Mouse (Mus musculus): ENCODE results near the gene Ecsit.

Gene Ecsit

DNA sequence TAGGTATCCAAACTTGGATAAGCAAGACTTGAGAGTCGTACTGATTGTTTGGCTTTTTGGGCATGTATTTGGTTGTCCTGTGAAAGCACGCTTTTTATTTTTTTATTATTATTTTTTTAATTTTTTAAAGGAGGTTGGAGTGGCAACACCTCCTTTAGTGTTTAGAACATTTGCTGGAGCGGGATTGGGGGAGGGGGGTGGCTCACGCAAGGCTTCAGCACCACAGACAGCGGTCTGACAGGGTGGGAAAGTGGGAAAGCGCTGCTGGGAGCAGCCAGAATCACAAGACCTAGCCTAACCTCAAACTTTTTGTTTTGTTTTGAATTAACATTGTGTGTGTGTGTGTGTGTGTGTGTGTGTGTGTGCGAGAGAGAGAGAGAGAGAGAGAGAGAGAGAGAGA, 31.6 kb downstream of the Ecsit start:
- H3K36me3 ChIP-seq (ENCODE audit: insufficient read depth, low read length): peaks cover 26% of the 10 kb centered on the region
- TF ChIP-seq CTCF (conservative IDR thresholded peaks at IDR 0.05; ENCODE audit: low read length) (no peak), NANOG (IDR thresholded peaks at IDR 0.05; ENCODE audit: borderline replicate concordance, low read length) (no peak), POU5F1 (IDR thresholded peaks at IDR 0.05; ENCODE audit: borderline replicate concordance, low read length) (no peak)
- H3K4me3 ChIP-seq (replicated peaks; ENCODE audit: low read length): no peak overlapping the region
- H3K27me3 ChIP-seq (ENCODE audit: insufficient read depth, low read length): peaks cover 37% of the 10 kb centered on the region
- peaks cover 56% of the 10 kb centered on the region for H3K4me1 ChIP-seq (replicated peaks; ENCODE audit: low read depth, low read length)
- H3K9me3 ChIP-seq (ENCODE audit: low read length): no peaks in the 10 kb centered on the region

DNA sequence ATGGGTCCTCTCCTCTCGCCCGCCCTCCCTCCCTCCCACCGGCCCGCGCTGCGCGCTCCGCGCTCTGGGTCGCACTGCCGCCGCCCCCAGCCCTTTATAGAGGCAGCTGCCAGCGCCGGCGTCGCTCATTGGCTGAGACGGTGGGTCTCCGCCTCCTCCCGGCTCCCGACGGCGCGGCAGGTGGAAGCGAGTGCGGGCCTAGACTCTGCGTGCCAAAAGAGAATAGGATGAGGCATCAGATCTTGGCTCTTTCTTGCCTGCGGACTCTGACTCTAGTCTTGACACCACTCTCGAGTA, 33.3 kb downstream of the Ecsit start, which contains the start of gene Elavl3:
TSS of gene Elavl3 (minus strand) at position 66 of the 297 bp plus-strand sequence.
- H3K4me1 ChIP-seq (replicated peaks; ENCODE audit: low read depth, low read length): peaks cover 72% of the 10 kb centered on the region
- peaks cover 8% of the 10 kb centered on the region for H3K36me3 ChIP-seq (ENCODE audit: insufficient read depth, low read length)
- H3K27me3 ChIP-seq (ENCODE audit: insufficient read depth, low read length): peaks cover 37% of the 10 kb centered on the region
- peak within 1 kb of the TSS; percentile 87 for H3K4me3 ChIP-seq (replicated peaks; ENCODE audit: low read length)
- no peaks in the 10 kb centered on the region for H3K9me3 ChIP-seq (ENCODE audit: low read length)
- no peak for TF ChIP-seq POU5F1 (IDR thresholded peaks at IDR 0.05; ENCODE audit: borderline replicate concordance, low read length)
- TF ChIP-seq NANOG (IDR thresholded peaks at IDR 0.05; ENCODE audit: borderline replicate concordance, low read length): no peak
- TF ChIP-seq CTCF (conservative IDR thresholded peaks at IDR 0.05; ENCODE audit: low read length): no peak

DNA sequence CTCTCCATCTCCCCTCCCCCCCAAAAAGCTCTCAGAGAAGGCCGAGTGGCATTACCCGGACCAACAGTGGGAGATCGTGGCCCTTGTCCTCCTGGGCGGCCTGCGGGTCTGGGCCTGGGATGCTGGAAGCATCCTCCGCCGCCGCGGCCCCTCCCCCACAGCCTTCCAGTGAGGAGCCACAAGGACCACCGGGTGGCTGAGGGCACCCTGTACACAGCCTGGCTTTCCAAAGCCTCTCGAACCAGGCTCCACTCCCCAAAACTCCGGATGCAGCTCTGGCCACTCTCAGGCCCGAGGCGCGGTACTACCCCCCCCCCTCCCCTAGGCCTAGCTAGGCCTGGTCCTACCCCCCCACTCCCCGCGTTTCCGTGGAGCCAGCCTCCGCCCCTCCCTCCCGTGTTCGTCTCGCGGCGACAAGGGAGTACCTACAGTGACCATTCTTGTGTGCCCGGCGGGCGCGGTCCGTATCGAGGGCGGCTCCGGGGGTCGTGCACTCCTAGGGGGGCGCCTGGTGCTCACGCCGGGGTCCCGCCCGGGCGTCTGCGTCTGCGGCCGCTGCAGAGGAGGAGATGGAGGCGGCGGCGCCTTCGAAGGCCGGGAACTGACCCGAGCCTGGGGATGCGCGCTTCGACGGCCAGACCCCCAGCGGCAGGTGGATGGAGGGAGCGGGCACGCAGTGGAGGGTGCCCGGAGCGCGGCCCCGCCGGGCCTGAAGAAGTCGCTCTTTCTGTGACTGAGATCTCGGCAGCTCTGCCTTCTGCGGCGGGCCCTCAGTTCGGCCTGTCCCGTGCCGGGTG, 33.9 kb downstream of the Ecsit start:
- Histone ChIP-seq H3K27me3 (ENCODE audit: insufficient read depth, low read length) (peaks cover 35% of the 10 kb centered on the region), H3K36me3 (ENCODE audit: insufficient read depth, low read length) (0 out of 2 replicates have a peak, but pooled peaks cover 3% of the 10 kb centered on the region)

DNA sequence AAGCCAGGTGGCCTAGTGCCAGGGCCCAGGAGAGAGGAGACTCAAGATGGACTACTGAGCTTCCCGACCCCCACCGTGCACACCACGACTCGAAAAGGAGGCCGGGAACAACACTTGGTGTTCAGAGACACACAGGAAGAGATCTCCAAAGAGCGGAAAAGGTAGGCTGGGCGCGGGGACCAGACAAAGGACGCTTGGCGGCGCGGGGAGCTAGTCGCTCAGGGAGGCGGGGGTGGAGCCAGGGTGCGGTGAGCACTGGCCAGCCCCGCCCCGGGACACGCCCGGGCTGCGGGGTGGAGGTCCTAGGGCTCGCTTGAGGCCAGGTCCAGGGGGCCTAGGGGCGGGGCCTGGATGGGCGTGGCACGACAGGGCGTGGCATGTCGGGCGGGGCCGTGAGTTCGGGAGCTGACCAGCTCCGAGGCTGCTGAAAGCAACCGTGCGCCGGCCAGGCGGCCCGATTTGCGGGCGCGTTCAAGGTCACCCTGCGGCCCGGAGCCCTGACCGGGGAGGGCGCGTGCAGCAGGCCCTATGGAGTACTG, 34.8 kb downstream of the Ecsit start:
- Histone ChIP-seq H3K4me1 (replicated peaks; ENCODE audit: low read depth, low read length) (peaks cover 62% of the 10 kb centered on the region), H3K27me3 (ENCODE audit: insufficient read depth, low read length) (peaks cover 26% of the 10 kb centered on the region), H3K4me3 (replicated peaks; ENCODE audit: low read length) (peak overlapping the region; percentile 87), H3K36me3 (ENCODE audit: insufficient read depth, low read length) (no peaks in the 10 kb centered on the region), H3K9me3 (ENCODE audit: low read length) (no peaks in the 10 kb centered on the region)
- TF ChIP-seq POU5F1 (IDR thresholded peaks at IDR 0.05; ENCODE audit: borderline replicate concordance, low read length): no peak
- TF ChIP-seq NANOG (IDR thresholded peaks at IDR 0.05; ENCODE audit: borderline replicate concordance, low read length): no peak
- no peak for TF ChIP-seq CTCF (conservative IDR thresholded peaks at IDR 0.05; ENCODE audit: low read length)

More for the DNA sequence above, 33.9 kb downstream of the Ecsit start:
- Histone ChIP-seq H3K4me3 (replicated peaks; ENCODE audit: low read length) (peak overlapping the region; percentile 87), H3K4me1 (replicated peaks; ENCODE audit: low read depth, low read length) (peaks cover 70% of the 10 kb centered on the region), H3K9me3 (ENCODE audit: low read length) (no peaks in the 10 kb centered on the region)
- TF ChIP-seq CTCF (conservative IDR thresholded peaks at IDR 0.05; ENCODE audit: low read length) (no peak), NANOG (IDR thresholded peaks at IDR 0.05; ENCODE audit: borderline replicate concordance, low read length) (no peak), POU5F1 (IDR thresholded peaks at IDR 0.05; ENCODE audit: borderline replicate concordance, low read length) (no peak)

DNA sequence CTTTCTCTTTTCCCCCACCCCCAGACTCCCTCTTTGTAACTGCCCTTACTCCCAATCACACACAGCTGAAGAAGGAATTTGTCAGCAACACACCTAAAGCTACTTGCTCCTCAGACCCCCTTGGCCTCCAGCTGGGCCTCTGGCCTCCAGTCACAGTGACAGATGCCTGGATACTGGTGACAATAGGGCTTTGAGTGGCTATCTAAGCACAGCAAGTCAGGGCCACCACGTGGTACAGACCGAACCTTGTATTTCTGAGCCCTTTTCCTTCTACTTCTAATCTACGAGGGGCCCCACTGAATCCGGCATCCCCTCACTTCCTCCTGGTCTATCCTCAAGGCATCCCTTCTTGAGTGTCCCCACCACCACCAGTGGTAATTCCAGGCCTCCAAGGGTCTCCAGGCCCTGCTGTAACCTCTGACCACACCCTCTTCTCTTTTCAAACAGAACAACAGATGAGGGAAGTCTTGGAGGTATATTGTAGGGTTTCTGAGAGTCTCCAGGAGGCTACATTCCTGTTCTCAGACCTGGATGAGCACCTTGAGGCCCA, 35.4 kb downstream of the Ecsit start:
- Histone ChIP-seq H3K27me3 (ENCODE audit: insufficient read depth, low read length) (peaks cover 20% of the 10 kb centered on the region), H3K36me3 (ENCODE audit: insufficient read depth, low read length) (no peaks in the 10 kb centered on the region), H3K4me1 (replicated peaks; ENCODE audit: low read depth, low read length) (peaks cover 62% of the 10 kb centered on the region), H3K9me3 (ENCODE audit: low read length) (no peaks in the 10 kb centered on the region), H3K4me3 (replicated peaks; ENCODE audit: low read length) (peak overlapping the region; percentile 87)
- no peak for TF ChIP-seq POU5F1 (IDR thresholded peaks at IDR 0.05; ENCODE audit: borderline replicate concordance, low read length)
- TF ChIP-seq NANOG (IDR thresholded peaks at IDR 0.05; ENCODE audit: borderline replicate concordance, low read length): no peak
- no peak for TF ChIP-seq CTCF (conservative IDR thresholded peaks at IDR 0.05; ENCODE audit: low read length)

DNA sequence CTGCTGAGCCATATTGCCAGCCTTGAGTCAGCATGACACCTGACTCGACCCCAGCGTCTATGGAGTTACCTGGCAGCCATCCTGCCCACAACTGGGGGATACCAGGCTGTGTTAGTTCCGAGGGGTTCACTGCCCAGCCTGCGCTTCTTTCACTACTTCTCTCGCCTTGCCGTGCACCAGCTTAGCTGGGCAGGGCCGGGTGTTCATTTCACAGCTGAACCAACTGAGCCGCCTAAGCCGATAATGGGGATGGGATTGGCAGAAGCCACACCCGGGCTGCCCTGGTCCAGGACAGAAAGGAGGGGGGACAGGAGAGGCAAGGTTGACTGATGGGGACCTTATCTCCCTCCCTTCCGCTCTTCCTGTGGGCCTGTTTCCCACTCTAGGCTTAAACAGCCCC, 35.9 kb downstream of the Ecsit start:
- peaks cover 62% of the 10 kb centered on the region for H3K4me1 ChIP-seq (replicated peaks; ENCODE audit: low read depth, low read length)
- H3K9me3 ChIP-seq (ENCODE audit: low read length): no peaks in the 10 kb centered on the region
- peak overlapping the region; percentile 87 for H3K4me3 ChIP-seq (replicated peaks; ENCODE audit: low read length)
- H3K27me3 ChIP-seq (ENCODE audit: insufficient read depth, low read length): peaks cover 20% of the 10 kb centered on the region
- no peak for TF ChIP-seq CTCF (conservative IDR thresholded peaks at IDR 0.05; ENCODE audit: low read length)
- no peaks in the 10 kb centered on the region for H3K36me3 ChIP-seq (ENCODE audit: insufficient read depth, low read length)

DNA sequence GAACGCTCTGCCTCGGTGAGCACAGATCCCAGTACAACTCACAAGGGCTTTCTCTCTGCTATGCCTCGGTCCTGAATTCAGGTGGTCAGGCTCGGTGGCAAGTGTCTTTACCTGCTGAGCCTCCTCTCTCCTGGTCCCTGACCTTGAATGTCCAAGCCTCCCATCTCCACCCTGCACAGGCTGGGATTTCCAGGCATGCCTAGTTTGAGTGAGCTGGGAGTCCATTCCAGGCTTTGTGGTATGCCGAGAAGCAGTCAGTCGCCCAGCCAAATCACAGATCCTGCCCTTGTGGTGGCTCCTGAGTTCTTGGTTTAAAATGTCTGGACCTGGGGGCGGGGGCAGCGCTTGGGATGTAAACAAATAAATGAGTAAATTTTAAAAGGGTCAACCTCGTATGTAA, 37.9 kb downstream of the Ecsit start:
- Histone ChIP-seq H3K9me3 (ENCODE audit: low read length) (no peaks in the 10 kb centered on the region), H3K36me3 (ENCODE audit: insufficient read depth, low read length) (no peaks in the 10 kb centered on the region), H3K27me3 (ENCODE audit: insufficient read depth, low read length) (peaks cover 12% of the 10 kb centered on the region), H3K4me1 (replicated peaks; ENCODE audit: low read depth, low read length) (peaks cover 73% of the 10 kb centered on the region), H3K4me3 (replicated peaks; ENCODE audit: low read length) (no peak overlapping the region)
- TF ChIP-seq POU5F1 (IDR thresholded peaks at IDR 0.05; ENCODE audit: borderline replicate concordance, low read length): no peak
- no peak for TF ChIP-seq CTCF (conservative IDR thresholded peaks at IDR 0.05; ENCODE audit: low read length)
- no peak for TF ChIP-seq NANOG (IDR thresholded peaks at IDR 0.05; ENCODE audit: borderline replicate concordance, low read length)

DNA sequence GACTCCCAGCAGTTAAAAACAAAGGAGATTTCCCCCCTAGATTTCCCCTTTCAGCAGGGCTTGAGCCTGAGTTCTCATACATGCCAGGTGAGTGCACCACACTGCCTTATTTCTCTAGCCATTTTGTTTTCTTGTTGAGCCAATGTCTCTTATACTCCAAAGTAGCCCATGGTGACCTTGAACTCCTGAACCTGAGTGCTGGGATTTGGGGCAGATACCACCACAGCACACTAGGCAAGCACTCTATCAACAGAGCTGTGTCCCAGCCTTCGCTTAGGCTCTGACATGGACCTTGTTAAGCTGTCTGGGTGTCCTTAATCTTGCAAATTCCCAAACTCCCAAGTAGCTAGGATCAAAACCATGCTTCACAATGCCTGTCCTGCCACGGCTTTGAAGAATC, 43.4 kb downstream of the Ecsit start:
- no peak overlapping the region for H3K4me3 ChIP-seq (replicated peaks; ENCODE audit: low read length)
- no peak for TF ChIP-seq POU5F1 (IDR thresholded peaks at IDR 0.05; ENCODE audit: borderline replicate concordance, low read length)
- TF ChIP-seq NANOG (IDR thresholded peaks at IDR 0.05; ENCODE audit: borderline replicate concordance, low read length): no peak
- no peak for TF ChIP-seq CTCF (conservative IDR thresholded peaks at IDR 0.05; ENCODE audit: low read length)
- H3K27me3 ChIP-seq (ENCODE audit: insufficient read depth, low read length): no peaks in the 10 kb centered on the region

More for the DNA sequence above, 43.4 kb downstream of the Ecsit start:
- Histone ChIP-seq H3K36me3 (ENCODE audit: insufficient read depth, low read length) (no peaks in the 10 kb centered on the region), H3K4me1 (replicated peaks; ENCODE audit: low read depth, low read length) (peaks cover 61% of the 10 kb centered on the region), H3K9me3 (ENCODE audit: low read length) (no peaks in the 10 kb centered on the region)

Data from E14TG2a.4 (cell line).